Mouse (Mus musculus) testis, postnatal 10 days (tissue): ENCODE data around the gene Elf5.
A peak's percentile ranks its signal among the peaks of the same experiment; 100 is the strongest.

Experiments used
- DNase-seq: peaks from one replicate; pipeline ENCODE4 v3.0.0; 2021; ENCODE audit warnings: low spot score

Elf5 gene

GRCm38 (mm10) chr2:103411348-103411747 lies at the start of gene Elf5:
TSS of gene Elf5 (plus strand) at chr2:103411688.
- no peak for DNase-seq

GRCm38 (mm10) chr2:103372541-103372940 lies 38.9 kb upstream of the Elf5 start:
- no peak for DNase-seq

- DNase-seq = peak; percentile 57
Measured at GRCm38 (mm10) chr2:103379502-103380160, 31.9 kb upstream of the Elf5 start.

- no peak for DNase-seq
Measured at GRCm38 (mm10) chr2:103382174-103382573, 29.3 kb upstream of the Elf5 start.

GRCm38 (mm10) chr2:103387881-103388280 lies 23.6 kb upstream of the Elf5 start:
- DNase-seq = no peak

- DNase-seq = no peak
Measured at GRCm38 (mm10) chr2:103388311-103388710, 23.2 kb upstream of the Elf5 start.

- no peak for DNase-seq
Measured at GRCm38 (mm10) chr2:103390086-103390988, 21.2 kb upstream of the Elf5 start.

- no peak for DNase-seq
Measured at GRCm38 (mm10) chr2:103391626-103392025, 19.9 kb upstream of the Elf5 start.

- DNase-seq = no peak
Measured at GRCm38 (mm10) chr2:103398110-103398509, 13.4 kb upstream of the Elf5 start.

- no peak for DNase-seq
Measured at GRCm38 (mm10) chr2:103400691-103401090, 10.8 kb upstream of the Elf5 start.

- DNase-seq = no peak
Measured at GRCm38 (mm10) chr2:103406239-103406638, 5.2 kb upstream of the Elf5 start.

- no peak for DNase-seq
Measured at GRCm38 (mm10) chr2:103411816-103412215, 328 bp downstream of the Elf5 start.

- DNase-seq = no peak
Measured at GRCm38 (mm10) chr2:103413381-103413780, 1.9 kb downstream of the Elf5 start.

- DNase-seq = no peak
Measured at GRCm38 (mm10) chr2:103415774-103416173, 4.3 kb downstream of the Elf5 start.

GRCm38 (mm10) chr2:103420650-103421507 lies 9.4 kb downstream of the Elf5 start:
- no peak for DNase-seq

GRCm38 (mm10) chr2:103423884-103424283 lies 12.4 kb downstream of the Elf5 start:
- no peak for DNase-seq

- peak; percentile 76 for DNase-seq
Measured at GRCm38 (mm10) chr2:103424349-103425026, 13.0 kb downstream of the Elf5 start.

GRCm38 (mm10) chr2:103425456-103426063 lies 14.1 kb downstream of the Elf5 start:
- no peak for DNase-seq

- no peak for DNase-seq
Measured at GRCm38 (mm10) chr2:103428356-103428755, 16.9 kb downstream of the Elf5 start.

GRCm38 (mm10) chr2:103430712-103431111 lies 19.2 kb downstream of the Elf5 start:
- DNase-seq = no peak

GRCm38 (mm10) chr2:103432695-103433275 lies 21.3 kb downstream of the Elf5 start:
- DNase-seq = no peak
